ENCODE assay signal across 12 mouse cellular contexts in genomic region chr10:40249625-40250024, GRCm38 (mm10). TPM values are rescaled to one million over a fixed set of nuclear protein-coding genes. Genes with fewer than 3 reads are reported as not detected.
DNase-seq lines count a peak whose midpoint lies in the region; ATAC-seq and TF ChIP-seq lines count a peak whose summit lies in the region.
"Had no signal": no experiment of that assay in that cellular context is flagged by ENCODE, and none has a peak within 500 bp of the region (broad histone marks: within the 10 kb centered on the region; RNA-seq: fewer than 3 reads in every experiment).

No protein-coding gene starts in this region.

- no peak overlapping the region for H3K4me2 ChIP-seq in hindbrain, postnatal 0 days (ENCODE audit: low read depth, low read length)
- H3K4me2 ChIP-seq in hindbrain, embryonic 12.5 days (replicated peaks), result no peak overlapping the region
- H3K4me2 ChIP-seq in midbrain, embryonic 14.5 days (ENCODE audit: low read length), result no peak overlapping the region
- no peak overlapping the region for H3K4me2 ChIP-seq in midbrain, embryonic 13.5 days (replicated peaks)
- H3K4me2 ChIP-seq: heart, embryonic 13.5 days; hindbrain, embryonic 15.5 days had no signal

- 84% methylated on average over 9 of the region's 9 CpGs for WGBS in hindbrain, postnatal 0 days
- 93% methylated on average over 9 of the region's 9 CpGs for WGBS in hindbrain, embryonic 12.5 days
- 93% methylated on average over 9 of the region's 9 CpGs for WGBS in midbrain, embryonic 14.5 days
- 90% methylated on average over 9 of the region's 9 CpGs for WGBS in midbrain, embryonic 13.5 days

- no peak overlapping the region for H3K4me3 ChIP-seq in hindbrain, postnatal 0 days (ENCODE audit: low read length)
- no peak overlapping the region for H3K4me3 ChIP-seq in hindbrain, embryonic 12.5 days
- H3K4me3 ChIP-seq in midbrain, embryonic 14.5 days (replicated peaks; ENCODE audit: low read depth, low read length), result no peak overlapping the region
- H3K4me3 ChIP-seq in midbrain, embryonic 13.5 days (replicated peaks), result no peak overlapping the region
- H3K4me3 ChIP-seq: erythroblast, embryonic 14.5 days; heart, embryonic 13.5 days; hindbrain, embryonic 15.5 days had no signal

- H3K4me1 ChIP-seq in hindbrain, postnatal 0 days (ENCODE audit: insufficient read depth, low read length), result peaks cover 4% of the 10 kb centered on the region; the same call in 1 of the 2 replicates
- H3K4me1 ChIP-seq in hindbrain, embryonic 12.5 days, result peaks cover 4% of the 10 kb centered on the region; the same call in 1 of the 2 replicates
- peaks cover 10% of the 10 kb centered on the region; the same call in 1 of the 2 replicates for H3K4me1 ChIP-seq in midbrain, embryonic 14.5 days (ENCODE audit: control insufficient read depth, insufficient read depth, low read length)
- H3K4me1 ChIP-seq in midbrain, embryonic 13.5 days (replicated peaks), result peaks cover 16% of the 10 kb centered on the region

- peaks cover 10% of the 10 kb centered on the region; the same call in 1 of the 2 replicates for H3K36me3 ChIP-seq in hindbrain, postnatal 0 days (ENCODE audit: insufficient read depth, low read length)
- H3K36me3 ChIP-seq in hindbrain, embryonic 12.5 days, result peaks cover 66% of the 10 kb centered on the region
- peaks cover 61% of the 10 kb centered on the region for H3K36me3 ChIP-seq in midbrain, embryonic 14.5 days (ENCODE audit: control insufficient read depth, insufficient read depth, low read length)
- peaks cover 62% of the 10 kb centered on the region for H3K36me3 ChIP-seq in midbrain, embryonic 13.5 days

- H3K9ac ChIP-seq in hindbrain, postnatal 0 days (replicated peaks; ENCODE audit: low read length), result no peak overlapping the region
- H3K9ac ChIP-seq in hindbrain, embryonic 12.5 days, result no peak overlapping the region
- no peak overlapping the region for H3K9ac ChIP-seq in midbrain, embryonic 14.5 days (replicated peaks; ENCODE audit: low read length)
- no peak overlapping the region for H3K9ac ChIP-seq in midbrain, embryonic 13.5 days (replicated peaks)
- H3K9ac ChIP-seq: heart, embryonic 13.5 days; hindbrain, embryonic 15.5 days had no signal

- no peaks in the 10 kb centered on the region for H3K9me3 ChIP-seq in hindbrain, postnatal 0 days (ENCODE audit: low read length)
- H3K9me3 ChIP-seq in hindbrain, embryonic 12.5 days (replicated peaks), result no peaks in the 10 kb centered on the region
- H3K9me3 ChIP-seq in midbrain, embryonic 14.5 days (ENCODE audit: control insufficient read depth, low read length), result no peaks in the 10 kb centered on the region
- no peaks in the 10 kb centered on the region for H3K9me3 ChIP-seq in midbrain, embryonic 13.5 days
- H3K9me3 ChIP-seq: heart, embryonic 13.5 days; hindbrain, embryonic 15.5 days had no signal

- ATAC-seq in hindbrain, postnatal 0 days, result no peak
- no peak for ATAC-seq in hindbrain, embryonic 12.5 days (ENCODE audit: low FRiP score)
- no peak for ATAC-seq in midbrain, embryonic 14.5 days (ENCODE audit: low FRiP score, low TSS enrichment)
- ATAC-seq in midbrain, embryonic 13.5 days, result no peak
- ATAC-seq: activated CD4-positive, CD25-positive, alpha-beta regulatory T cell, adult 4 months had no signal

- H3K27ac ChIP-seq in hindbrain, postnatal 0 days, result no peak overlapping the region
- H3K27ac ChIP-seq in hindbrain, embryonic 12.5 days, result no peak overlapping the region
- H3K27ac ChIP-seq in midbrain, embryonic 14.5 days (replicated peaks; ENCODE audit: low read depth, low read length), result no peak overlapping the region
- H3K27ac ChIP-seq in midbrain, embryonic 13.5 days, result no peak overlapping the region
- H3K27ac ChIP-seq: heart, embryonic 13.5 days; hindbrain, embryonic 15.5 days had no signal

- H3K27me3 ChIP-seq in hindbrain, postnatal 0 days (ENCODE audit: insufficient read depth, low read length), result no peaks in the 10 kb centered on the region
- H3K27me3 ChIP-seq in hindbrain, embryonic 12.5 days, result no peaks in the 10 kb centered on the region
- no peaks in the 10 kb centered on the region for H3K27me3 ChIP-seq in midbrain, embryonic 14.5 days (ENCODE audit: control insufficient read depth, insufficient read depth, low read length)
- no peaks in the 10 kb centered on the region for H3K27me3 ChIP-seq in midbrain, embryonic 13.5 days
- H3K27me3 ChIP-seq: heart, embryonic 13.5 days; hindbrain, embryonic 15.5 days had no signal

- peak; percentile 58 for TF ChIP-seq CTCF in hindbrain, postnatal 0 days (IDR thresholded peaks at IDR 0.05; ENCODE audit: low read depth)

- peak; percentile 44 for DNase-seq in hindbrain, postnatal 0 days (ENCODE audit: low spot score)
- peak; percentile 62 for DNase-seq in midbrain, embryonic 14.5 days
- peak; percentile 53 for DNase-seq in MN1 (ENCODE audit: low spot score)
- DNase-seq in thymus, postnatal 10 days (ENCODE audit: low spot score in 2 of 2), result peak; percentile 5 to 23
- DNase-seq in adrenal gland, postnatal 36 days, result no peak
- no peak for DNase-seq in gastrocnemius, postnatal 10 days

RNA-seq across cellular contexts. Expression of gene Rpf2, which starts 2.8 kb away (rescaled TPM):
- 15.9 and 21.4 TPM in 2 replicates for total RNA-seq in hindbrain, postnatal 0 days (2014; rRNA removed)
- polyA plus RNA-seq in hindbrain, postnatal 0 days (2015; fragmentation: Nextera tagmentation; extraction: Ambion mirVana), result 51.9 and 52.1 TPM in 2 replicates
- 65.4 and 67.0 TPM in 2 replicates for polyA plus RNA-seq in hindbrain, embryonic 12.5 days (2016; fragmentation: Nextera tagmentation; extraction: Ambion mirVana)
- 68.2 and 73.7 TPM in 2 replicates for polyA plus RNA-seq in midbrain, embryonic 14.5 days (2014; fragmentation: Nextera tagmentation; extraction: Ambion mirVana)
- polyA plus RNA-seq in midbrain, embryonic 13.5 days (2015; fragmentation: Nextera tagmentation; extraction: Ambion mirVana), result 73.9 and 79.2 TPM in 2 replicates
- total RNA-seq in adrenal gland, postnatal 36 days (2021), result 10 to 100 TPM; 28.7 to 29.3 TPM
- total RNA-seq in gastrocnemius, postnatal 10 days (2021), result 10 to 100 TPM; 18.7 to 20.3 TPM

RNA-seq across cellular contexts. Expression of gene Gtf3c6, which starts 8.3 kb away (rescaled TPM):
- 24.6 and 26.8 TPM in 2 replicates for total RNA-seq in hindbrain, postnatal 0 days (2014; rRNA removed)
- polyA plus RNA-seq in hindbrain, postnatal 0 days (2015; fragmentation: Nextera tagmentation; extraction: Ambion mirVana), result 59.4 and 64.6 TPM in 2 replicates
- polyA plus RNA-seq in hindbrain, embryonic 12.5 days (2016; fragmentation: Nextera tagmentation; extraction: Ambion mirVana), result 135 and 136 TPM in 2 replicates
- 86.6 and 91.5 TPM in 2 replicates for polyA plus RNA-seq in midbrain, embryonic 14.5 days (2014; fragmentation: Nextera tagmentation; extraction: Ambion mirVana)
- polyA plus RNA-seq in midbrain, embryonic 13.5 days (2015; fragmentation: Nextera tagmentation; extraction: Ambion mirVana), result 109 and 113 TPM in 2 replicates
- total RNA-seq in adrenal gland, postnatal 36 days (2021), result 10 to 100 TPM; 43.4 to 45.0 TPM
- 10 to 100 TPM; 28.2 to 30.1 TPM for total RNA-seq in gastrocnemius, postnatal 10 days (2021)

RNA-seq across cellular contexts. Expression of gene Amd1, which starts 52.4 kb away (rescaled TPM):
- 47.6 and 57.5 TPM in 2 replicates for total RNA-seq in hindbrain, postnatal 0 days (2014; rRNA removed)
- polyA plus RNA-seq in hindbrain, postnatal 0 days (2015; fragmentation: Nextera tagmentation; extraction: Ambion mirVana), result 30.6 and 35.1 TPM in 2 replicates
- 53.7 and 57.7 TPM in 2 replicates for polyA plus RNA-seq in hindbrain, embryonic 12.5 days (2016; fragmentation: Nextera tagmentation; extraction: Ambion mirVana)
- polyA plus RNA-seq in midbrain, embryonic 14.5 days (2014; fragmentation: Nextera tagmentation; extraction: Ambion mirVana), result 37.4 and 46.0 TPM in 2 replicates
- 40.4 and 40.8 TPM in 2 replicates for polyA plus RNA-seq in midbrain, embryonic 13.5 days (2015; fragmentation: Nextera tagmentation; extraction: Ambion mirVana)
- total RNA-seq in adrenal gland, postnatal 36 days (2021), result 10 to 100 TPM; 40.9 to 47.8 TPM
- total RNA-seq in gastrocnemius, postnatal 10 days (2021), result 10 to 100 TPM; 16.7 to 21.3 TPM

Comparison
In these comparisons a context has a peak if more than half of its experiments do, and no peak if none do; other contexts are left out.
1. DNase-seq: peak in hindbrain, postnatal 0 days (single experiment), midbrain, embryonic 14.5 days (single experiment), MN1 (single experiment) and thymus, postnatal 10 days (2 of 2); none in adrenal gland, postnatal 36 days (0 of 2) and gastrocnemius, postnatal 10 days (single experiment).